Mouse (Mus musculus): ENCODE measurements around the gene Clpb.
A peak's percentile ranks its signal among the peaks of the same experiment; 100 is the strongest.
"Not testable (repeated sequence)": the region's sequence is repeated elsewhere in the genome, so short reads cannot be mapped to it uniquely, and the experiment has no call there.

Clpb gene

GRCm38 (mm10) chr7:101663514-101664159 is at the start of gene Clpb:
Clpb (plus strand) TSS chr7:101663633.
- DNase-seq (ENCODE audit: low spot score) = peak; percentile 98

- peak; percentile 10 for DNase-seq (ENCODE audit: low spot score)
Measured at GRCm38 (mm10) chr7:101615406-101615805, 48.0 kb upstream of the Clpb start.

- DNase-seq (ENCODE audit: low spot score) = no peak
Measured at GRCm38 (mm10) chr7:101616136-101616835, 47.1 kb upstream of the Clpb start.

- DNase-seq (ENCODE audit: low spot score) = no peak
Measured at GRCm38 (mm10) chr7:101617438-101618165, 45.8 kb upstream of the Clpb start.

GRCm38 (mm10) chr7:101618273-101618672 is 45.2 kb upstream of the Clpb start:
- no peak for DNase-seq (ENCODE audit: low spot score)

- peak; percentile 17 for DNase-seq (ENCODE audit: low spot score)
Measured at GRCm38 (mm10) chr7:101620373-101620772, 43.1 kb upstream of the Clpb start.

- not testable (repeated sequence) for DNase-seq (ENCODE audit: low spot score)
Measured at GRCm38 (mm10) chr7:101621861-101622260, 41.6 kb upstream of the Clpb start.

- no peak for DNase-seq (ENCODE audit: low spot score)
Measured at GRCm38 (mm10) chr7:101624283-101624682, 39.1 kb upstream of the Clpb start.

GRCm38 (mm10) chr7:101627166-101627565 is 36.3 kb upstream of the Clpb start:
- DNase-seq (ENCODE audit: low spot score) = not testable (repeated sequence)

- DNase-seq (ENCODE audit: low spot score) = no peak
Measured at GRCm38 (mm10) chr7:101628481-101628880, 35.0 kb upstream of the Clpb start.

GRCm38 (mm10) chr7:101633629-101634177 is 29.7 kb upstream of the Clpb start:
- no peak for DNase-seq (ENCODE audit: low spot score)

- peak; percentile 17 for DNase-seq (ENCODE audit: low spot score)
Measured at GRCm38 (mm10) chr7:101634513-101634912, 28.9 kb upstream of the Clpb start.

- no peak for DNase-seq (ENCODE audit: low spot score)
Measured at GRCm38 (mm10) chr7:101636056-101636455, 27.4 kb upstream of the Clpb start.

GRCm38 (mm10) chr7:101643879-101644278 is 19.6 kb upstream of the Clpb start:
- DNase-seq (ENCODE audit: low spot score) = no peak

GRCm38 (mm10) chr7:101649729-101650128 is 13.7 kb upstream of the Clpb start:
- no peak for DNase-seq (ENCODE audit: low spot score)

- no peak for DNase-seq (ENCODE audit: low spot score)
Measured at GRCm38 (mm10) chr7:101650565-101650964, 12.9 kb upstream of the Clpb start.

- DNase-seq (ENCODE audit: low spot score) = peak; percentile 37
Measured at GRCm38 (mm10) chr7:101653681-101654209, 9.7 kb upstream of the Clpb start.

- DNase-seq (ENCODE audit: low spot score) = no peak
Measured at GRCm38 (mm10) chr7:101654936-101655335, 8.5 kb upstream of the Clpb start.

GRCm38 (mm10) chr7:101662006-101662405 is 1.4 kb upstream of the Clpb start:
- no peak for DNase-seq (ENCODE audit: low spot score)

- peak; percentile 40 for DNase-seq (ENCODE audit: low spot score)
Measured at GRCm38 (mm10) chr7:101666581-101666980, 3.1 kb downstream of the Clpb start.

- peak; percentile 62 for DNase-seq (ENCODE audit: low spot score)
Measured at GRCm38 (mm10) chr7:101671601-101672280, 8.3 kb downstream of the Clpb start.

- DNase-seq (ENCODE audit: low spot score) = peak; percentile 66
Measured at GRCm38 (mm10) chr7:101673497-101673896, 10.1 kb downstream of the Clpb start.

Measured in lung, postnatal 25 days (tissue).